Mouse (Mus musculus): ENCODE results near the gene Dlec1.

DNA sequence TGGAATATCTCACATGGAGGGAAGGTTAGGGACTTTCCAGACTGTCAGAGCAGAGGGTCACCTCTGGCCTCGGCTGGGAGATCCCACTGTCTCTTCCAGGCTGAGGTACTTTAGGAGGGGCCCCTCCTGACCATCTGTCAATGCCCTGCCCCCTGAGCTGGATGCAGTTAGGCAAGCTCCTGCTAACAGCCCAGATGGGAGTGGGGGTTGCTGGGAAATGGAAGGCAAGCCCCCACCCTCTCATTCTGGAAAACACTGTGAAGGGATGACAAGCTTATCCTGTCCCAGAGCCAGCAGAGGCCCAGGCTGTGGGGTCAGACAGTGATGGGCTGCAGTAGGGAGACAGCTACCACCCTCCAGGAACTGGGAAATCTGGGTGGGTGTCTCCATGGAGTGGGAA is 15.8 kb upstream of the Dlec1 start:
- TF ChIP-seq CTCF (IDR thresholded peaks at IDR 0.05; ENCODE audit: extremely low read depth, insufficient read length, insufficient replicate concordance, low read depth, low read length): no peak
- TF ChIP-seq POLR2A (IDR thresholded peaks at IDR 0.05; ENCODE audit: low read depth, low read length): no peak

Measured in small intestine, adult 2 months (tissue).